Mouse (Mus musculus) forebrain, embryonic 16.5 days (tissue): ENCODE results near the gene Rsu1. TPM values are rescaled to one million over a fixed set of nuclear protein-coding genes. Genes with fewer than 3 reads are reported as not detected.

Source experiments
- ATAC-seq: fragments of 200-750 bp; cut with Nextera tagmentation; 2 replicates; pipeline ENCODE4 v1.8.0; 2017; ENCODE audit warnings: mild to moderate bottlenecking, moderate library complexity
- H3K27ac ChIP-seq: fragments of 300-500 bp; sonication (generic); 2 replicates; pipeline ENCODE4 v1.5.1; 2014; ENCODE audit warnings: low read length, control low read depth
- H3K27me3 ChIP-seq: fragments of 300-500 bp; sonication (generic); replicated peaks from 2 replicates; pipeline ENCODE4 v1.6.1; 2014; ENCODE audit warnings: low read length; ENCODE audit not compliant: control insufficient read depth, insufficient read depth
- H3K36me3 ChIP-seq: fragments of 300-500 bp; sonication (generic); 2 replicates; pipeline ENCODE4 v1.6.1; 2014; ENCODE audit not compliant: control insufficient read depth, insufficient read depth
- H3K4me1 ChIP-seq: fragments of 300-500 bp; sonication (generic); replicated peaks from 2 replicates; pipeline ENCODE4 v1.6.1; 2014; ENCODE audit warnings: low read length; ENCODE audit not compliant: control insufficient read depth, insufficient read depth
- H3K4me2 ChIP-seq: fragments of 300-500 bp; sonication (generic); 2 replicates; pipeline ENCODE4 v1.6.1; 2014; ENCODE audit warnings: mild to moderate bottlenecking, low read length, control low read depth
- H3K4me3 ChIP-seq: fragments of 300-500 bp; sonication (generic); replicated peaks from 2 replicates; pipeline ENCODE4 v1.5.1; 2014; ENCODE audit warnings: mild to moderate bottlenecking, low read length, control low read depth
- H3K9ac ChIP-seq: fragments of 300-500 bp; sonication (generic); replicated peaks from 2 replicates; pipeline ENCODE4 v1.6.1; 2014; ENCODE audit warnings: low read depth, low read length, control low read depth
- H3K9me3 ChIP-seq: fragments of 300-500 bp; sonication (generic); 2 replicates; pipeline ENCODE4 v1.6.1; 2016; ENCODE audit warnings: low read length; ENCODE audit not compliant: control insufficient read depth
- WGBS: fragments of 180-500 bp; shearing (Covaris S2); extraction: QIAGEN DNeasy Blood & Tissue Kit; methylation state at CpG from one replicate; pipeline ENCODE4 v1.1.7; 2014; 5-methylcytosine and 5-hydroxymethylcytosine counted together
- polyA plus RNA-seq: library from polyadenylated mRNA; unstranded; fragments of >200 nt; fragmentation: Nextera tagmentation; extraction: Ambion mirVana; gene quantifications from 2 replicates; pipeline ENCODE4 v1.2.1, GENCODE M21; 2015

Gene Rsu1
- polyA plus RNA-seq: 54.4 and 61.2 TPM in 2 replicates

- Histone ChIP-seq H3K4me3 (peak within 1 kb of the TSS; percentile 57), H3K9me3 (no peaks in the 10 kb centered on the region), H3K36me3 (no peaks in the 10 kb centered on the region), H3K9ac (peak within 1 kb of the TSS; percentile 78), H3K4me1 (peaks cover 5% of the 10 kb centered on the region), H3K4me2 (peak within 1 kb of the TSS; percentile 88), H3K27me3 (no peaks in the 10 kb centered on the region), H3K27ac (no peak within 1 kb of the TSS; the same call in 1 of the 2 replicates)
- ATAC-seq: peak; percentile 99
- under 1% methylated on average over 37 of the region's 37 CpGs for WGBS
Measured at GRCm38 (mm10) chr2:13271165-13271957, at the start of gene Rsu1. Gene Rsu1 (minus strand): TSS chr2:13271415.

- 89% methylated on average over 3 of the region's 3 CpGs for WGBS
- H3K27me3 ChIP-seq: no peaks in the 10 kb centered on the region
Measured at GRCm38 (mm10) chr2:13303376-13303775, 32.2 kb upstream of the Rsu1 start.

GRCm38 (mm10) chr2:13299031-13299430 lies 27.8 kb upstream of the Rsu1 start:
- H3K36me3 ChIP-seq: no peaks in the 10 kb centered on the region
- ATAC-seq: peak; percentile 87
- H3K9me3 ChIP-seq: no peaks in the 10 kb centered on the region
- H3K27ac ChIP-seq: no peak overlapping the region
- H3K9ac ChIP-seq: no peak overlapping the region
- H3K4me2 ChIP-seq: no peak overlapping the region
- H3K27me3 ChIP-seq: no peaks in the 10 kb centered on the region
- H3K4me3 ChIP-seq: no peak overlapping the region
- WGBS: 17% methylated on average over 3 of the region's 3 CpGs
- H3K4me1 ChIP-seq: no peaks in the 10 kb centered on the region

More at GRCm38 (mm10) chr2:13303376-13303775, 32.2 kb upstream of the Rsu1 start:
- Histone ChIP-seq H3K4me2 (no peak overlapping the region), H3K9ac (no peak overlapping the region), H3K9me3 (peaks cover 3% of the 10 kb centered on the region; the same call in 1 of the 2 replicates), H3K27ac (no peak overlapping the region), H3K4me1 (no peaks in the 10 kb centered on the region), H3K36me3 (no peaks in the 10 kb centered on the region), H3K4me3 (no peak overlapping the region)
- no peak for ATAC-seq

GRCm38 (mm10) chr2:13297733-13298132 lies 26.5 kb upstream of the Rsu1 start:
- no peaks in the 10 kb centered on the region for H3K36me3 ChIP-seq
- H3K9me3 ChIP-seq: no peaks in the 10 kb centered on the region
- no peak overlapping the region for H3K4me2 ChIP-seq
- no peak overlapping the region for H3K9ac ChIP-seq
- WGBS: 57% methylated on average over 5 of the region's 5 CpGs
- H3K4me1 ChIP-seq: no peaks in the 10 kb centered on the region
- no peak for ATAC-seq
- no peak overlapping the region for H3K4me3 ChIP-seq
- no peak overlapping the region for H3K27ac ChIP-seq
- no peaks in the 10 kb centered on the region for H3K27me3 ChIP-seq

- peak; percentile 57 for ATAC-seq
- Histone ChIP-seq H3K36me3 (no peaks in the 10 kb centered on the region), H3K9ac (no peak overlapping the region), H3K4me2 (no peak overlapping the region), H3K9me3 (no peaks in the 10 kb centered on the region), H3K27ac (no peak overlapping the region), H3K27me3 (no peaks in the 10 kb centered on the region), H3K4me3 (no peak overlapping the region), H3K4me1 (no peaks in the 10 kb centered on the region)
- 0% methylated on average over 1 of the region's 1 CpGs for WGBS
Measured at GRCm38 (mm10) chr2:13290661-13291060, 19.4 kb upstream of the Rsu1 start.

GRCm38 (mm10) chr2:13290070-13290469 lies 18.9 kb upstream of the Rsu1 start:
- WGBS: 78% methylated on average over 3 of the region's 3 CpGs
- peak; percentile 23; the same call in 1 of the 2 replicates for ATAC-seq
- H3K9me3 ChIP-seq: no peaks in the 10 kb centered on the region
- no peak overlapping the region for H3K4me3 ChIP-seq
- H3K9ac ChIP-seq: no peak overlapping the region
- H3K27ac ChIP-seq: no peak overlapping the region
- H3K4me1 ChIP-seq: no peaks in the 10 kb centered on the region
- no peaks in the 10 kb centered on the region for H3K27me3 ChIP-seq
- no peaks in the 10 kb centered on the region for H3K36me3 ChIP-seq
- H3K4me2 ChIP-seq: no peak overlapping the region

- no peak overlapping the region for H3K27ac ChIP-seq
- no peak overlapping the region for H3K9ac ChIP-seq
- no peaks in the 10 kb centered on the region for H3K36me3 ChIP-seq
- no peak overlapping the region for H3K4me2 ChIP-seq
- H3K4me1 ChIP-seq: no peaks in the 10 kb centered on the region
- H3K4me3 ChIP-seq: no peak overlapping the region
- 49% methylated on average over 10 of the region's 10 CpGs for WGBS
- ATAC-seq: peak; percentile 51
- H3K27me3 ChIP-seq: no peaks in the 10 kb centered on the region
- no peaks in the 10 kb centered on the region for H3K9me3 ChIP-seq
Measured at GRCm38 (mm10) chr2:13278114-13278862, 7.1 kb upstream of the Rsu1 start.

GRCm38 (mm10) chr2:13275874-13276273 lies 4.7 kb upstream of the Rsu1 start:
- ATAC-seq: no peak
- WGBS: 59% methylated on average over 7 of the region's 7 CpGs
- Histone ChIP-seq H3K4me3 (no peak overlapping the region), H3K36me3 (no peaks in the 10 kb centered on the region), H3K4me2 (no peak overlapping the region), H3K27me3 (no peaks in the 10 kb centered on the region), H3K4me1 (peaks cover under 1% of the 10 kb centered on the region), H3K27ac (no peak overlapping the region), H3K9me3 (no peaks in the 10 kb centered on the region), H3K9ac (no peak overlapping the region)

- Histone ChIP-seq H3K9me3 (no peaks in the 10 kb centered on the region), H3K27ac (no peak overlapping the region; the same call in 1 of the 2 replicates), H3K4me2 (peak overlapping the region; percentile 88), H3K4me1 (peaks cover 5% of the 10 kb centered on the region), H3K27me3 (no peaks in the 10 kb centered on the region), H3K36me3 (no peaks in the 10 kb centered on the region), H3K4me3 (peak overlapping the region; percentile 57), H3K9ac (peak overlapping the region; percentile 78)
- no peak for ATAC-seq
- WGBS: 57% methylated on average over 8 of the region's 8 CpGs
Measured at GRCm38 (mm10) chr2:13270736-13271135, 479 bp downstream of the Rsu1 start.
